Mouse (Mus musculus) liver, embryonic 11.5 days (tissue): ENCODE results near the gene Grik1. TPM values are rescaled to one million over a fixed set of nuclear protein-coding genes. Genes with fewer than 3 reads are reported as not detected.

Source experiments
- ATAC-seq: fragments of 200-750 bp; cut with Nextera tagmentation; replicated peaks from 2 replicates; pipeline ENCODE4 v1.8.0; 2017; ENCODE audit warnings: moderate number of reproducible peaks, mild to moderate bottlenecking, moderate TSS enrichment, moderate library complexity; ENCODE audit not compliant: low FRiP score
- DNase-seq: peaks from one replicate; pipeline ENCODE4 v3.0.0-alpha.2; 2017; ENCODE audit warnings: low spot score
- H3K27ac ChIP-seq: fragments of 300-500 bp; sonication (generic); 2 replicates; pipeline ENCODE4 v1.5.1; 2014; ENCODE audit warnings: mild to moderate bottlenecking, low read depth, low read length, control low read depth
- H3K27me3 ChIP-seq: fragments of 300-500 bp; sonication (generic); replicated peaks from 2 replicates; pipeline ENCODE4 v1.6.1; 2014; ENCODE audit warnings: low read length, mixed read lengths; ENCODE audit not compliant: control insufficient read depth, insufficient read depth
- H3K36me3 ChIP-seq: fragments of 300-500 bp; sonication (generic); 2 replicates; pipeline ENCODE4 v1.6.1; 2014; ENCODE audit warnings: mild to moderate bottlenecking, low read length, moderate library complexity, mixed read lengths; ENCODE audit not compliant: control insufficient read depth, insufficient read depth
- H3K4me1 ChIP-seq: fragments of 300-500 bp; sonication (generic); replicated peaks from 2 replicates; pipeline ENCODE4 v1.6.1; 2014; ENCODE audit warnings: low read length, mixed read lengths; ENCODE audit not compliant: control insufficient read depth, insufficient read depth
- H3K4me2 ChIP-seq: fragments of 300-500 bp; sonication (generic); 2 replicates; pipeline ENCODE4 v1.6.1; 2014; ENCODE audit warnings: mild to moderate bottlenecking, control low read depth, moderate library complexity
- H3K4me3 ChIP-seq: fragments of 300-500 bp; sonication (generic); 2 replicates; pipeline ENCODE4 v1.5.1; 2014; ENCODE audit warnings: low read depth, low read length, control low read depth
- H3K9ac ChIP-seq: fragments of 300-500 bp; sonication (generic); 2 replicates; pipeline ENCODE4 v1.6.1; 2014; ENCODE audit warnings: low read depth, low read length, control low read depth
- H3K9me3 ChIP-seq: fragments of 300-500 bp; sonication (generic); 2 replicates; pipeline ENCODE4 v1.6.1; 2016; ENCODE audit warnings: low read length, inconsistent platforms, mixed read lengths; ENCODE audit not compliant: control insufficient read depth
- WGBS: fragments of 180-500 bp; shearing (Covaris S2); extraction: QIAGEN DNeasy Blood & Tissue Kit; methylation state at CpG from one replicate; pipeline ENCODE4 v1.1.7; 2014; 5-methylcytosine and 5-hydroxymethylcytosine counted together
- polyA plus RNA-seq: library from polyadenylated mRNA; unstranded; fragments of >200 nt; fragmentation: Nextera tagmentation; extraction: Ambion mirVana; gene quantifications from 2 replicates; pipeline ENCODE4 v1.2.1, GENCODE M21; 2014

Grik1 gene
- polyA plus RNA-seq, 1 experiment from 2014 or later: 0.33 TPM

DNA sequence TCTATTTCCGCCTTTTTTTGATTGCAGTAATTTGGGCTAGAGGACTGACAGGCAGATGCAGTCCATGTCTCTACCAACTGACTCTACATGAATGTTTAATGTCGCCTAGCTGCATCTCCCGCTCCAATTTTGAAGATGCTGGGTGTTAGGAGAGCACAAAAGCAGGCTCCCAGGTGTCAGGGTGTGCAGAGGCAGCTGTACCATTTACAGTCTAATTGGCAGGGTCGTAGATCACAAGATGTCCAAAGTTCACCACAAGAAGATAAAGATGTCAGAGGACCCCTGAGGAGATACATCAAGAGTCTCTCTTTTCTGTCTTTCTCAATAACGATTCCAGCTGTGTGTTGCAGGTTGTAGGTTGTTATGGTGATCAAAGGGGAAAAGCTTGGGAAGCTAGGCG lies 111.3 kb downstream of the Grik1 start:
- 65% methylated on average over 6 of the region's 6 CpGs for WGBS
- Histone ChIP-seq H3K4me3 (no peak overlapping the region), H3K4me2 (no peak overlapping the region), H3K9ac (no peak overlapping the region), H3K36me3 (no peaks in the 10 kb centered on the region), H3K4me1 (no peaks in the 10 kb centered on the region), H3K9me3 (no peaks in the 10 kb centered on the region), H3K27me3 (no peaks in the 10 kb centered on the region), H3K27ac (no peak overlapping the region)
- ATAC-seq (no peak), DNase-seq (no peak)

DNA sequence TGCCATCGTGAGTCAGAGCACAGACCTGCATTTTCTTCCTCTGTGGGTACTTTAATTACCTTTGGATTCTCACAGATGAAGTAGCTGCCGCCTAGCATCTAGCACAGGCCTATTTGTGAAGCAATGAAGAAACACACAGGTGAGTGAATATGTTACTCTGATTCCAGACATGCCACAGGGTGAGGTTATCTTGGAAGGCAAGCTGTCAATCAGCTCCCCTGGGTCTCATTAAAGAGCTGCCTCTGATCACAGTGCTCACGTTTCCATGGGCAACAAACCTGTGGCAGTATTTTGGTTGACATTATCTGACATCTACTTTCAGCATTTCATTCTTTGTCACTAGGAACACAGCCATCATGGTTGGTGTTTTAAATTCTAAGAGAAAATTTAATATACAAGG lies 112.7 kb downstream of the Grik1 start:
- Histone ChIP-seq H3K4me2 (no peak overlapping the region), H3K4me1 (no peaks in the 10 kb centered on the region), H3K4me3 (no peak overlapping the region), H3K9ac (no peak overlapping the region), H3K9me3 (no peaks in the 10 kb centered on the region), H3K36me3 (no peaks in the 10 kb centered on the region), H3K27ac (no peak overlapping the region), H3K27me3 (no peaks in the 10 kb centered on the region)
- ATAC-seq: no peak
- DNase-seq: no peak
- WGBS: 53% methylated on average over 3 of the region's 3 CpGs

DNA sequence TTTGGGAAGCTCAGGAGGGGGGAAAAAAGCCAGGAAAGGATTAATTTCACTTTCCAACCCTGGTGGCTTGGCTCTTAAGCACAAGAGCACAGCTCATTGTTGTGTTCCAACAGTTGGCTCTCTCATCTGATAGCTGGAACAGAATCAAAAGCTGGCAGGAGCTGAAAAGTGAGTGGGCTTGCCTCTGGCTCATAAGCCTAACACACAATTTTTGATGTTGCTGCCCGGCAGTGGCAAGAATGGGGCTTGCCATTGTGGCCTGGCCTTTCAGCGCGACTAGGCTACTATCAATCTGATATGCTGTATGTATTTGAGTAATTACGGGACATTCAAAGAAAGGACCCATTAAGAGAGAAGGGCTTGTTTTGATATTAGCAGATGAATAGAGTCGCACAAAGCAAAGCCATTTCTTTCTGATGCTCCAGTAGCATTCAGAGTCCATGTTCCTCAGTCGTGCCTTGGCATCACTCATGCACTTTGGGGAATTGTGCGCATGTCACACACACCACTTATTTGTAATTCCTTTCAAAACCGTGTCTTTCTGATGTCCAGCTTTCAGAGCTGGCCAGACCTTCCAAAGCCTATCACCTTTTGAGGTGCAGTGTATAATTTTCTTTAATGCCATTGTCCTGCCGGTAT lies 115.9 kb downstream of the Grik1 start:
- Histone ChIP-seq H3K4me3 (no peak overlapping the region), H3K9ac (no peak overlapping the region), H3K4me2 (no peak overlapping the region), H3K27ac (no peak overlapping the region), H3K9me3 (no peaks in the 10 kb centered on the region), H3K36me3 (no peaks in the 10 kb centered on the region), H3K4me1 (no peaks in the 10 kb centered on the region), H3K27me3 (no peaks in the 10 kb centered on the region)
- no peak for DNase-seq
- WGBS: 84% methylated on average over 9 of the region's 9 CpGs
- ATAC-seq: no peak

DNA sequence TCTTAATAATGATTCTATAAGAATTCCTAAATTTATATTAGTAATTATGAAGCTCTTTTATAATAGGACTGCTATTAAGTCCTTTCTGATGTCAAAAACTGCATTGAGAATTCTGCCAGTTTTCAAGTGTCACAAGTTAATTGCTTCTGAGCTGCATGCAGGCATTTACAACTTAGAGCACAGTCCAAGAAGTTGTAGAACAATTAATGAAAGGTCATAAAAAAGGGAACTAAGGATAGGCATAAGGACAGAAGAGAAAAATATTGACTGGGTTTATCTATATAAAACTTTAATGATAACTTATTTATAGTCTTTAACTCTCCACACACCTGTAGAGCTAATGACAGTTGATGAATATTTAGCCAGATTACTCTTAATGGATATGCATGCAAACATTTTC lies 123.5 kb downstream of the Grik1 start:
- H3K4me3 ChIP-seq: no peak overlapping the region
- no peak for ATAC-seq
- H3K27ac ChIP-seq: no peak overlapping the region
- H3K4me2 ChIP-seq: no peak overlapping the region
- no peaks in the 10 kb centered on the region for H3K9me3 ChIP-seq
- no peaks in the 10 kb centered on the region for H3K27me3 ChIP-seq
- no peak overlapping the region for H3K9ac ChIP-seq
- no peak for DNase-seq
- no peaks in the 10 kb centered on the region for H3K36me3 ChIP-seq
- no peaks in the 10 kb centered on the region for H3K4me1 ChIP-seq

DNA sequence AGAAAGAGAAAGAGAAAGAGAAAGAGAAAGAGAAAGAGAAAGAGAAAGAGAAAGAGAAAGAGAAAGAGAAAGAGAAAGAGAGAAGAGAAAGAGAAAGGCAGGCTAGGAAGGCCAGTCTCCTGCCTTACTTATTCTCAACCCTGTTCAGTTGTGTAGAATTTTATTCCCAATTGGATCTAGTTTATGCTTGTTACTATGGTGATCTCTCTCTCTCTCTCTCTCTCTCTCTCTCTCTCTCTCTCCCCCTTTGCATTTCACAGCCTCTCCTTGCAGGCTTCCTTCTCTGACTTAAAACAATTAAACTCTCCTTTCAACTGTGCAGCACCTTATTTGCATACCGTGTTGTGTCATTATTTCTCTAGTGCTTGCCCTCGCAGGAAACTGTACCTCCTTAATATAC lies 147.5 kb downstream of the Grik1 start:
- ATAC-seq: no peak
- H3K27me3 ChIP-seq: no peaks in the 10 kb centered on the region

DNA sequence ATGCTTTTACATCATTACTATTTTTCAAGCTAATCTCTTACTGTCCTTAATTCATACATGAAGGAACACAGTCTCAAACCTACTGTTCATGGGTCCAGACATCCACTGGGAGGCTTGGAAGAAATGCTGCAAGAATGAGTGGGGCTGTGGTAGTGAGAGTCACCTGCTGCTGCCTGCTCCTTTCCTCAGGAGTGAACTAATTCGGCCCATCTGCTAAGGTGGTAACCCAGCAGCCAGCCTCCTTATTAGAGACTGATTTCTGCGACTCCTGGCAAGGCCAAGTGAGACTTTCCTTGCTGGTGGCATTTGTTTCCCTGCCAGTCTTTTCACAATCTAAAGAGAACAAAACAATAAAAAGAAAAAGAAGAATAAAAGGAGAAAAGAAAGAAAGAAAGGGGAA lies 147.9 kb downstream of the Grik1 start:
- Histone ChIP-seq H3K4me3 (no peak overlapping the region), H3K36me3 (no peaks in the 10 kb centered on the region), H3K4me1 (no peaks in the 10 kb centered on the region), H3K4me2 (no peak overlapping the region), H3K9ac (no peak overlapping the region), H3K27ac (no peak overlapping the region), H3K9me3 (no peaks in the 10 kb centered on the region; the same call in 1 of the 2 replicates), H3K27me3 (no peaks in the 10 kb centered on the region)
- ATAC-seq (no peak), DNase-seq (no peak)
- 47% methylated on average over 2 of the region's 2 CpGs for WGBS

More for the DNA sequence above, 147.5 kb downstream of the Grik1 start:
- Histone ChIP-seq H3K9ac (no peak overlapping the region), H3K4me1 (no peaks in the 10 kb centered on the region), H3K4me3 (no peak overlapping the region), H3K4me2 (no peak overlapping the region), H3K27ac (no peak overlapping the region), H3K9me3 (no peaks in the 10 kb centered on the region), H3K36me3 (no peaks in the 10 kb centered on the region)
- 68% methylated on average over 2 of the region's 2 CpGs for WGBS
- no peak for DNase-seq

DNA sequence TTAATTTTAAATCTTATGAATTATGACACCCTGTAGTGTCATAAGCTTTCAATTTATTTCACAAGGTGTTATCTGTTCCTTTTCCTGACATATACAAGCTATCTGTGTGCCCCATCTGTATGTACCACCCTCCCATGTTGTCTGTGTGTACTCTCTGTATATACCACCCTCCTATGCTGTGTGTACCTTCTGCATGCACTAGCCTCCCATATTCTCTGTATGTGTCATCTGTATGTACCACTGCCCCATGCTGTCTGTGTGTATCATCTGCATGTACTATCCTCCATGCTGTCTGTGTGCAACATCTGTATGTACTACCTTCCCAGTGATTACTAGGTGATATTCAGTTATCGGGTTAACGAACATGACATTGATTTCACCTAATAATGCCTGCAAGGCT lies 148.5 kb downstream of the Grik1 start:
- DNase-seq: no peak
- H3K36me3 ChIP-seq: no peaks in the 10 kb centered on the region
- WGBS: 88% methylated on average over 2 of the region's 2 CpGs
- no peak overlapping the region for H3K4me3 ChIP-seq
- no peak overlapping the region for H3K4me2 ChIP-seq
- no peak overlapping the region for H3K27ac ChIP-seq
- H3K4me1 ChIP-seq: no peaks in the 10 kb centered on the region
- H3K9ac ChIP-seq: no peak overlapping the region
- ATAC-seq: no peak
- H3K27me3 ChIP-seq: no peaks in the 10 kb centered on the region
- no peaks in the 10 kb centered on the region; the same call in 1 of the 2 replicates for H3K9me3 ChIP-seq

DNA sequence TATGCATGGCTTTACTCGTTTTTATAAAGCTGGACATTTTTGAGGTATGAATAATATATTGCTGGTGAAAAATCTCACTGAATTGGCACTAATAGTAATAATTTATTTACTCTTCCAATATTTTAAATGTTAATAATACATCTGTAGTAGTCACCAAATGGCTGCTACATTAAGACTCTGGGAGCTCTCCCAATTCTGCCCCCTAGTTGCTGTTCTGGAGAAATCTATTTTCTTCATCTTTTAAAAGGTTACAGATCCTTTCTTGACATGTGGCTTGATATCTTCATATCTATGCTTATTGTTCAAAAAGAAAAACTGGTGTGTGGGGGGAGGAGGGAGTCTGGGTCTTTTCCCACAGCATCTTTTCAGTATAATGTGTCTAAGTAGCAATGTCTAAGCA lies 151.2 kb downstream of the Grik1 start:
- no peak overlapping the region for H3K27ac ChIP-seq
- no peaks in the 10 kb centered on the region for H3K27me3 ChIP-seq
- no peaks in the 10 kb centered on the region for H3K36me3 ChIP-seq
- ATAC-seq (no peak), DNase-seq (no peak)
- H3K4me2 ChIP-seq: no peak overlapping the region
- no peak overlapping the region for H3K4me3 ChIP-seq
- no peaks in the 10 kb centered on the region for H3K4me1 ChIP-seq
- no peak overlapping the region for H3K9ac ChIP-seq
- 57% methylated on average over 1 of the region's 1 CpGs for WGBS
- no peaks in the 10 kb centered on the region; the same call in 1 of the 2 replicates for H3K9me3 ChIP-seq

DNA sequence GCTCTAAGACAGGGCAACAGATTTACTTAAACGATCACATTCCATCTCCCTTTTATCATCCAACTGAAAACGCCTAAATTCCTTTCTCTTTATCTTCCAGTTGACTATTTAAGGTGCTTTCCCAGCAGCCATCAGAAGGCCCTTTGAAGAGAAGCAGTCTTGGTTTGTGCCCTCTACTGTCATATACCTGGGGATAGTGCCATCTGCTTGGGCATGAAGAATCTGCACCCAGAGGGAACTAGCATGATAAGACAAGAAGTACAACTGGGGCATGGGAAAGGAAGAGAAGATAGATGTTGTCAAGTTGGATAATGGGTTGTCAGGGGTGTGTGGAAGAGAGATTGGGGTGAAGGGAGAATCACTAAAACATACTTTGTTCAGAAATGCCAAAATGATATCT lies 157.1 kb downstream of the Grik1 start:
- Histone ChIP-seq H3K9ac (no peak overlapping the region), H3K27me3 (no peaks in the 10 kb centered on the region), H3K27ac (no peak overlapping the region), H3K36me3 (no peaks in the 10 kb centered on the region), H3K4me2 (no peak overlapping the region), H3K4me1 (no peaks in the 10 kb centered on the region), H3K4me3 (no peak overlapping the region), H3K9me3 (no peaks in the 10 kb centered on the region; the same call in 1 of the 2 replicates)
- DNase-seq (no peak), ATAC-seq (no peak)
- 53% methylated on average over 2 of the region's 2 CpGs for WGBS
